Mouse (Mus musculus) kidney, adult 9 months (tissue): ENCODE results near the gene Vps54.
"Not testable (repeated sequence)": the region's sequence is repeated elsewhere in the genome, so short reads cannot be mapped to it uniquely, and the experiment has no call there.

ENCODE experiments used
- DNase-seq: peaks from one replicate; pipeline ENCODE4 v3.0.0; 2022

Vps54 gene

GRCm38 (mm10) chr11:21247203-21247865, 8.3 kb downstream of the Vps54 start:
- DNase-seq, result no peak

DNA sequence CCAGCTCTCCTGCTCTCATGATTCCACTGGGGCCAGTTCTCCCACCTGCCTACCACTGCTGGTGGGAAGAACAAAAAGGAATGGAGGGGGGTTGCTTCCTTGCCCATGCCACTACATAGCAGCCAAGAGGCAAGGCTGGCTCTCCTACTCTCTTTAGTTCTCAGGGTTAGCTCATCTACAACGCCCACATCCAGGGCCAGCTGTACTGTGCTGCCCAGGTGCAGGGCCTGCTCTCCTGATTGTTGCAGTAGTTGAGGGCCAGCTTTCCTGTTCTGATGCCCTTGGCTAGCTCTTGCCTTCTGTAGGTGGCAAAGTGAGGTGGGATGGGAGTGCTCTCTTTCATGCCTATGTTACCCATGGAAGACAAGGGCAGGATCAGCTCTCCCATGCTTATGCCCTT, 8.9 kb downstream of the Vps54 start:
- DNase-seq, result no peak

- DNase-seq, result no peak
Observed at GRCm38 (mm10) chr11:21250366-21250765, 11.3 kb downstream of the Vps54 start.

DNA sequence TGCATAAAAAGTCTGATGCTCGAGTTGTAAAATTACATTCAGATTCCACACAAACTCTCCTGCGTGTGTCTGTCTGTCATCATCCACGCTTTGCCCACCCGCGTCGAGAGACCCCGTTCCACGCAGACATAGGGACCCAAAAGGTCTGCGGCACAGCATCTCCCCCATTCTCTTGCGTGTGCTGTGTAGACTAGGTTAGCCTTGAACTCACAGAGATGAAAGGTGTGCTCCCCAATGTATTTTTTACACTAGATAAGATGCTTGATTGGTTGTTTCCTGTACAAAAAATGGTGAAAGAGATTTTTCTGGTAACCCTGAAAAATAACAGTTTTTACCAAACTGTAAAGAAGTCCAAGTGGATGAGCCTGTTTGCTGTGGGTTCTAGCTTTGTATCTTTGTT, 19.5 kb downstream of the Vps54 start:
- DNase-seq, result not testable (repeated sequence)

DNA sequence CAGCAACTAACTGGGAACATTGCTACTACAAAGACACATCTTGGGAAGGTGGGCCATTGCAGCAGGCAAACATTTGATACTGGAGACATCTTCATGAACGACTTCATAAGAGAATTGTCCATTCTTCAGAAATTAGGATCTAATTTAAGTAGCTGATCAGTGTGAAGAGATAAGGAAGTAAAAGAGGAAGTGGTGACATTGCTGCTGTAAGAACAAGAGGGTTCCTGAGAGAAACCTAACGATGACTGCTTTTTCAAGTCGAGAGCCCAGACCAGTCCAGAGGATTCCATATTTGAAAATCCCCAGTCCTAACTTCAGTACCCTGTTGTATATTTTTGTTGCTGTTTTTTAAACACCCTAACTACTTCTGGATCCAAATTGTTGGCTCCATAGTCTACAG, 26.3 kb downstream of the Vps54 start:
- no peak for DNase-seq

DNA sequence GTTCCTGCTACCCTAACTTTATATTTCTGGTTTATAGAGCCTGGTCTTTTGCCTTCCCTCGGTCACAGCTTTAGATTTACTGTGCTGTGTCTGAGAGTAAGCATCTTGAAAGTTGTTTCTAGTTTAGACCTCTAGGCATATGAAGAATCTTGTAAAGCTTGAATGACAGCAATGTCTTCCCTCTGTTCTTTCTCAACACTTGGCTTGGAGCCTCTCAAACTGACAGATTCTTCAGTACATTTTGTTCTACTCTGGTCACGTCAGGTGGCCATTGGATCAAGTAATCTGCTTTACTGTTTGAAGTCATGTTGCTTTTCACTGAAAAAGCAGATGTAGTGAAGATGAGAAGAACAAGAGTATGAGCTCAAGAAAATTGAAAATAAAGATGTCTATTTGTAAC, 37.1 kb downstream of the Vps54 start:
- no peak for DNase-seq

DNA sequence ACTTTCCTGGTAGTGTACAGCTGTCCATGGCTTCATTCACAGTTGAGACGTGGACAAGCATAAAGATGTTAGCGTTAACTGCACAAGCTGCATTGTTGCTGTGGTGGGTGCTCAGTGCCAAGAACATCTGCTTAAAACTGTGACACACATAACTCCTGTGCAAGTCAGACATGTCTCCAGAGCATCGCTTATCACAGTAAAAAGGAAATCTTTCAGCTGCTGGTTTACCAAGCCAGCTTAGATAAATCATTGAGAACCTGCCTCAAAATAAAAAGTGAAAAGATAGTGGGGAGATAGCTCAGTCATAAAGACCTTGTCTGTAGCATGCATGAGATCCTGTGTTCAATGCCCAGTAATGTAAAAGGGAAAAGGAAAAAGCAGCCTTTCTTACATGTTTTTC, 47.3 kb downstream of the Vps54 start:
- DNase-seq, result no peak

DNA sequence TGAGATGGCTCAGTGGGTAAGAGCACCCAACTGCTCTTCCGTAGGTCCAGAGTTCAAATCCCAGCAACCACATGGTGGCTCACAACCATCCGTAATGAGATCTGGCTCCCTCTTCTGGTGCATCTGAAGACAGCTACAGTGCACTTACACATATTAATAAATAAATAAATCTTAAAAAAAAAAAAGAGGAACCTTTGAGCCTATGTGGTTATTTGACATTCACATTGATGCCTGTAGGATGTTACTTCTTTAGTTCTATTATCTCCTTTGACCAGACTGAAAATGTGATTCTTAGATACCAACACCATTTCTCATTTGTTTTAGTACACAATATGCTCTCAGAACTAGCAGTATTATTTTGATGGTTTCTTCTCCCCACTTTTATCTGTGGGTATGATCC, 49.1 kb downstream of the Vps54 start:
- DNase-seq, result peak; percentile 17

GRCm38 (mm10) chr11:21295486-21295885, 56.4 kb downstream of the Vps54 start:
- DNase-seq, result no peak

DNA sequence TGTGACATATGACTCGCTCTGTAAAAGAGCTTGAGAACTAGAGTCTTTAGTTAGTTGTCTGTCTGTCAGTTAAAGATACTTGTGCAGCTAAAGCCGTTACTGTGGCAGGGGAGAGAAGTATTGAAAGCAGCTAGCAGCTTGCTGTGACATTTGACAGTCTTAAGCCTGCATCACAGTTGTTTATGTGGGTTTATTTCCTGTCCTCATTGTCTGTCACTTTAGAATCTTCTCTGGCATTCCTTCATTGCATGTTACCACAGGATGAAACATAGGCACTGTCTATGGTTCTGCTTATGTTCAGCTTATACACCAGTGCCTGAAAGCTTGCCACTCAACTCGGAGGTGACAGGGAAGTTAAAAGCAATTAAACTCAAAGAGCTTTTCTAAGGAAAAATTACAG, 64.5 kb downstream of the Vps54 start:
- DNase-seq, result no peak

GRCm38 (mm10) chr11:21307078-21307668, 68.1 kb downstream of the Vps54 start:
- DNase-seq, result no peak

GRCm38 (mm10) chr11:21308119-21308518, 69.0 kb downstream of the Vps54 start:
- peak; percentile 28 for DNase-seq

DNA sequence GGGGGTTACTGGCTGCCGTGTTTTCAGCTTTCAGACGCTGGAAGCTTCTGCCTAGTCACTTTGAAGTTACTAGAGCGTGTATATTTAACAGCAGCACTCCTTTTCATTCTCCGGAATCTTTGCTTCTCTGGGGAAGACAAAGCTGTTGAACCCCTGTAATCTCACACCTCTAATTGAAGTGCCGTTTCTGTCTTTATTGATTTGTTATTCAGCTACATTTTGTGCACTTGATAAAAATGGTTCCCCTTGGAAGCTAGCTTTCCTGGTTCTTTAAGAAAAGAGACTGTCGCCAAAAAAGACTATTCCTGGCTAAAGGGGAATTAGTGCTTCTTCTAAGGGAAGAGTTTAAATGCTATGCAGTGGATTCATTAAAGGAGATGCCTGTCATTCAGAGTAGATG, 70.4 kb downstream of the Vps54 start:
- DNase-seq, result no peak

DNA sequence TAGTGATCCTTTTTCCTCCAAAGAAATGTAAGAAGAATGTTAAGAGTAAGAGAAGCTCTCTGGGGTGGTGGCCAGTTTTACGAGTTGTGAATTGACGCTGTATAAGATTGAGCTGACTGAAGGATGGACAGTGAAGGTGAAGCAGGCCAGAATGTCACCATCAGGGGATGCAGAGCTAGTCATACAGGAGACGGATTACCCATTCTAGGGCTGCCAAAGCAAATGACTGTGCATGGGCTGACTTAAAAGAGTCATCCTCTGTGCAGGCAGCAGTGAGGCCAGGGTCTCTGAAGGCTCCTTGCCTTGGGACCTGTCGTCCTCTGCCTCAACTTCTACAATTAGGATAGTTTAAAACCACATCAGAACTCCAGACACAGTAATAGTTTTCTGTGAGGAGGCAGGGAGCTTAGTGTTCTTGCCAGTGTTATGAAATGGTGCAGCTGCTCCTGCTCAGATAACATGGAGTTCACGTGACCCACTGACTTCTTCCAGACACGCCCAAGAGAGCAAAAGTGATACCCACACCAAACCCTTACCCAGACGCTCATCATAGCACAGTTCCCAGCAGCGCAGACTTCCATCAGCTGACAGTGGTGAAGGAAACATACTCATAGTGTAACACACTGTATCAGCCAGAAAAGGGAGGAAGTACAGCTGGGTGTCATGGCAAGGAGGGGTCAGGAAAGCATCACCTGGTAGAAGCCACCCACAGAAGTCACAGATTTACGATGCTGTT, 75.0 kb downstream of the Vps54 start:
- no peak for DNase-seq

DNA sequence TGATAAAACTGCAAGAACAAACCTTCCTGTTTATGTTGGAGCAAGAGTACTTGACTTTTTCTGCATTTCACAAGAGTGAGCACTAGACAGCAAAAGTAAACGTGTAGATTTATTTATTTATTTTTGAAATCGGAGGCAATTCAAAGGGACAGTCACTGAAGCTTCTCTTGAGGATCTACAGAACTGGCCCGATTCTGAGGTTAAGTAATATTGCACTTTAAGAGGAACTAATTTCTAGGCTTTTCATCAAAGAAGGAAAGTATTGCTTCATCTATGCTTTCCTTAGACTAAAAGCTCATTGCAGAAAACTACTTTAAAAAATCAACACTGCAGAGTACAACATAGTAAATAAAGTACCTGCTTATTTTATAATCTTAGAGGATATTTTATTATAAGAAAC, 82.5 kb downstream of the Vps54 start:
- DNase-seq, result no peak

- no peak for DNase-seq
Observed at GRCm38 (mm10) chr11:21322349-21322748, 83.3 kb downstream of the Vps54 start.

- DNase-seq, result peak; percentile 76
Observed at GRCm38 (mm10) chr11:21325781-21326180, 86.7 kb downstream of the Vps54 start.

DNA sequence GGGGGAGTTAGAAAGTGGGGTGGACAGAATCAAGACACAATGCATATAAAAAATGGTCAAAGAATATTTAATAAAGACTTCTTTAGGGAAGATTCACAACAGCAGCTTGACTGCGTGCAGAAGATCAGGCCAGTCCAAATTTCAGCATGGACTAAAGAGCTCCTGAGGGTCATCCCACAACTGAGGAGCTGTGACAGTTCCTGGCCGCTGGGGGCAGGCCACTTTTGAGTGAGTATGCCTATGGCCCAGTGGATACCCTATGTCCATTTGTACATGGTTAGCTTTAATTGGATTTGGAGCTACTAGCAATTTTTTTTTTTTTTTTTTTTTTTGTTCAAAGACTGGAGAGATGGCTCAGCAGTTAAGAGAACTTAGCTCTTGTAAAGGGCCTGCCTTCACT, 87.7 kb downstream of the Vps54 start:
- no peak for DNase-seq

DNA sequence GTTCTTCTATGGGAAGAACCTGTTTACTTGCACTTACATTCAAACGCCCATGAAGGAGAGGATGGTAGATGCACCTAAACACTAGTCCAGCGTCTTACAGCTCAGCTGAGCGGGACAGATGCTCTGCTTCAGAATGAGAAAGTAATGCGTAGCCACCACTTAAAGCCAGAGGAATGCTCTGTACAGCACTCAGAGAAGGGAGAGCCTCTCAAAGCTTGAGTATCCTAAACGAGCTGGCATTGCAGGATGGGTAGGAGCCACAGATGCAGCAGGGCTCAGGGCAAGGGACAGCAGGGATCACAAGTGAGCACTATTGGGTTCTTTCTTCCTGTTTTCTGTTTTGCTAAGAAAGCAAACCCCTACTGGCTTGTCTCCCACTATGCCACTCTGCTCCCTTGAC, 88.4 kb downstream of the Vps54 start:
- DNase-seq, result no peak

DNA sequence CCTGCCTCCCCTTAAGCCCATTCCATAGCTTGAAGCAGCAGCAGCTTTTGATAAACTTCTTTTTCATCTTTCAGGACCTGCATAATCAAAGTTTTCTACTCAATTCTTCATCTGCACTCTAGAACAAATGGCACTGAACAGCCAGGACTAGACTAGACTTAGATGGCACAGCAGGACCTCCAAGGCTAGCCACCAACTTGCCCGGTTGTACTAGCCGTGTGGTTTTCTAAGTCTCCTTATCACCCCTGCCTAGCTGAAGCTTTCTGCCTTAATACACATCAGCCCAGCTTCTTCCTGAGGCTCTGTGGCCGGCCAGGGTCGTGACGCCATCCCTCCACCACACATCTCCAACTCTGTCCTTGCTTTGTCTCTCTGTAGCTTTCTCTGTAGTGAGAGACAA, 89.1 kb downstream of the Vps54 start:
- no peak for DNase-seq

GRCm38 (mm10) chr11:21332639-21333295, 93.7 kb downstream of the Vps54 start:
- DNase-seq, result no peak

DNA sequence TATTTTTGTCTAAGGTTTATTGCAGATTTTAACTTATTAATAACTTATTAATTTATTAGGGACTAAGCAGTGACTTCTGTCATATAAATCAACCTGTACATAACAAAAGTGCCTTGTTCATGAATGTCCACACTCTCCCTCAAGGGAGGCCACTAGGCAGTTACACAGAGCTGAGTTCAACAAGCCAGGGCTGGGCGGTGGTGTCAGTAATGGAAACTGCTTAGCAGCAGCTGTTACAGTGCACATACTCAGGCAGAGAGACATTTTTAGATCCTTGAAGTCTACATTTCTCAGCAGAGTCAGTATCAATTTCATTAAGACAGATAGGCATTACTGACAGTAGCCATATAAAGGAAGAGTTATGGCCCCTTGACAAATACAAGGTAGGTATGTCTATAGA, 98.8 kb downstream of the Vps54 start:
- no peak for DNase-seq

DNA sequence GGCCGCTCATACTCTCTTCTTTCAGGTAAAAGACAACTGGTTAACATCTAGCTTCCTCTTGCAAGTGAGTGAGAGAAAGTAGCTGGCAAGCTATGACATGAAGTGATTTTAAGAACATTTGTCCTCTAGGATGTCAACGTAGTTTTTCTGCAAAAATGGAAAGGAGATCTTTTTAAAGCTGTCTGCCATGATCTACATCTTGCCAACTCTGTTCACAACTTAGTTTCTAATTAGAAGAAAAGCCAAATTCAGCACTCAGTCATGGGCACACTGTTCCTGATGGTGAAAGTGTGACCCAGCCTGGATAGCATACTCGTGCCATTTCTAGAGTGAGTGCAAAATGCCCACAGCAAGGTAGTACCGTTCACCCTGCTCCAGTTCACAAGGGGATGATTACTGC, 100.0 kb downstream of the Vps54 start:
- no peak for DNase-seq

DNA sequence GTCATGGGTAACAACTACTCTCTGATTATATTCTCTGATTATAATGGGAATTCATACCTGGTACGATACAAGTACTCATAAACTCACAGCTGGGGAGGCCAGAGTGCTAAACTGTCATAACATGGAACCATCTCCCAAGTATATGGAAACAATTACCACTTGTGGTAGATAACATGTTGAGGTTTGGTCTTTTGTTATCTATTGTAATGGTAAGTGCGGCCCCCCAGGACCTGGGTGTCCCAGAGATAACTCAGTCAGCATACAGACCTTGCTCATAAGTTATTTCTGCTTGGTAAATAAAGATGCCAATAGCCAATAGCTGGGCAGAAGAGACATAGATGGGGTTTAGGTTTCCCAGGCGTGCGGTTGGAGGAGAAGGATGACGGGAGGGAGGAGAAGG, 104.4 kb downstream of the Vps54 start:
- DNase-seq, result no peak
